In genomic region chr6:48954946-48955345, GRCm38 (mm10) we compare ENCODE assay signal across 8 mouse cellular contexts. TPM values are rescaled to one million over a fixed set of nuclear protein-coding genes. Genes with fewer than 3 reads are reported as not detected.
DNase-seq lines count a peak whose midpoint lies in the region; TF ChIP-seq lines count a peak whose summit lies in the region.

No protein-coding gene starts in this region.

- no peak overlapping the region for H3K27ac ChIP-seq in gastrocnemius, adult 2 months

- no peak overlapping the region for H3K4me3 ChIP-seq in gastrocnemius, adult 2 months

- intact Hi-C loops in gastrocnemius, adult 2 months (cut with DNase I): loop anchor here (5.0 kb wide), 1 partner anchor 138 kb away; no protein-coding TSS in a partner anchor
- intact Hi-C loops in left cerebral cortex, postnatal 25 days (cut with DNase I): loop anchor here (5.0 to 10.0 kb wide), 3 partner anchors 93 to 370 kb away; partner anchors contain the start of genes Gimap8 and Gm45021

- TF ChIP-seq CTCF in gastrocnemius, adult 2 months (IDR thresholded peaks at IDR 0.05): peak; percentile 63

- peak; percentile 39 for DNase-seq in gastrocnemius, adult 2 months
- DNase-seq in gastrocnemius, postnatal 25 days: no peak
- peak; percentile 42 for DNase-seq in adipocyte (ENCODE audit: low spot score)
- peak; percentile 35 for DNase-seq in forelimb bud, embryonic 11.5 days (ENCODE audit: low read depth, low spot score)
- peak; percentile 67 to 88 for DNase-seq in kidney, adult 8-10 months
- DNase-seq in left cerebral cortex, postnatal 25 days (ENCODE audit: low spot score in 2 of 2): peak; percentile 35 to 45
- peak; percentile 47 for DNase-seq in ovary, adult 18-20 months (ENCODE audit: low spot score)
- DNase-seq in yolk sac, embryonic 10.5 days (ENCODE audit: low spot score): peak; percentile 9

RNA-seq across cellular contexts. Expression of gene Doxl2, which starts 19.8 kb away (rescaled TPM):
- total RNA-seq in gastrocnemius, adult 2 months (2021): not detected
- total RNA-seq in gastrocnemius, postnatal 25 days (2021): not detected
- not detected for total RNA-seq in left cerebral cortex, postnatal 25 days (2021)

RNA-seq across cellular contexts. Expression of gene 1600015I10Rik, which starts 25.3 kb away (rescaled TPM):
- total RNA-seq in gastrocnemius, adult 2 months (2021): not detected
- total RNA-seq in gastrocnemius, postnatal 25 days (2021): not detected
- total RNA-seq in left cerebral cortex, postnatal 25 days (2021): not detected

RNA-seq across cellular contexts. Expression of gene Svs1, which starts 31.7 kb away (rescaled TPM):
- total RNA-seq in gastrocnemius, adult 2 months (2021): not detected
- not detected for total RNA-seq in gastrocnemius, postnatal 25 days (2021)
- not detected for total RNA-seq in left cerebral cortex, postnatal 25 days (2021)
